Mouse (Mus musculus) heart, embryonic 13.5 days (tissue): Measurements from ENCODE around the gene Ubash3a. TPM values are rescaled to one million over a fixed set of nuclear protein-coding genes. Genes with fewer than 3 reads are reported as not detected.

Experiments used
- ATAC-seq: fragments of 200-750 bp; cut with Nextera tagmentation; 2 replicates; pipeline ENCODE4 v1.8.0; 2017; ENCODE audit warnings: moderate TSS enrichment; ENCODE audit not compliant: insufficient number of reproducible peaks, low FRiP score, low TSS enrichment; ENCODE audit errors: extremely low read depth
- H3K27ac ChIP-seq: fragments of 300-500 bp; sonication (generic); replicated peaks from 2 replicates; pipeline ENCODE4 v1.5.1; 2015; ENCODE audit warnings: moderate library complexity, mild to moderate bottlenecking, inconsistent platforms
- H3K27me3 ChIP-seq: fragments of 300-500 bp; sonication (generic); replicated peaks from 2 replicates; pipeline ENCODE4 v1.6.1; 2015; ENCODE audit warnings: mild to moderate bottlenecking, inconsistent platforms
- H3K36me3 ChIP-seq: fragments of 300-500 bp; sonication (generic); 2 replicates; pipeline ENCODE4 v1.6.1; 2015; ENCODE audit warnings: mild to moderate bottlenecking, inconsistent platforms
- H3K4me1 ChIP-seq: fragments of 300-500 bp; sonication (generic); 2 replicates; pipeline ENCODE4 v1.6.1; 2015; ENCODE audit warnings: inconsistent platforms
- H3K4me2 ChIP-seq: fragments of 300-500 bp; sonication (generic); 2 replicates; pipeline ENCODE4 v1.6.1; 2015; ENCODE audit warnings: inconsistent platforms, mild to moderate bottlenecking, moderate library complexity
- H3K4me3 ChIP-seq: fragments of 300-500 bp; sonication (generic); 2 replicates; pipeline ENCODE4 v1.5.1; 2015; ENCODE audit warnings: moderate library complexity, mild to moderate bottlenecking, inconsistent platforms
- H3K9ac ChIP-seq: fragments of 300-500 bp; sonication (generic); 2 replicates; pipeline ENCODE4 v1.6.1; 2015; ENCODE audit warnings: inconsistent platforms, mild to moderate bottlenecking, moderate library complexity
- H3K9me3 ChIP-seq: fragments of 300-500 bp; sonication (generic); 2 replicates; pipeline ENCODE4 v1.6.1; 2016; ENCODE audit warnings: inconsistent platforms
- WGBS: fragments of 180-500 bp; shearing (Covaris S2); methylation state at CpG from one replicate; pipeline ENCODE4 v1.1.7; 2015; ENCODE audit warnings: mixed read lengths; 5-methylcytosine and 5-hydroxymethylcytosine counted together
- polyA plus RNA-seq: library from polyadenylated mRNA; unstranded; fragments of >200 nt; fragmentation: Nextera tagmentation; extraction: Ambion mirVana; gene quantifications from 2 replicates; pipeline ENCODE4 v1.2.1, GENCODE M21; 2015

Gene Ubash3a
- polyA plus RNA-seq, 1 experiment from 2014 or later: 0.43 TPM

DNA sequence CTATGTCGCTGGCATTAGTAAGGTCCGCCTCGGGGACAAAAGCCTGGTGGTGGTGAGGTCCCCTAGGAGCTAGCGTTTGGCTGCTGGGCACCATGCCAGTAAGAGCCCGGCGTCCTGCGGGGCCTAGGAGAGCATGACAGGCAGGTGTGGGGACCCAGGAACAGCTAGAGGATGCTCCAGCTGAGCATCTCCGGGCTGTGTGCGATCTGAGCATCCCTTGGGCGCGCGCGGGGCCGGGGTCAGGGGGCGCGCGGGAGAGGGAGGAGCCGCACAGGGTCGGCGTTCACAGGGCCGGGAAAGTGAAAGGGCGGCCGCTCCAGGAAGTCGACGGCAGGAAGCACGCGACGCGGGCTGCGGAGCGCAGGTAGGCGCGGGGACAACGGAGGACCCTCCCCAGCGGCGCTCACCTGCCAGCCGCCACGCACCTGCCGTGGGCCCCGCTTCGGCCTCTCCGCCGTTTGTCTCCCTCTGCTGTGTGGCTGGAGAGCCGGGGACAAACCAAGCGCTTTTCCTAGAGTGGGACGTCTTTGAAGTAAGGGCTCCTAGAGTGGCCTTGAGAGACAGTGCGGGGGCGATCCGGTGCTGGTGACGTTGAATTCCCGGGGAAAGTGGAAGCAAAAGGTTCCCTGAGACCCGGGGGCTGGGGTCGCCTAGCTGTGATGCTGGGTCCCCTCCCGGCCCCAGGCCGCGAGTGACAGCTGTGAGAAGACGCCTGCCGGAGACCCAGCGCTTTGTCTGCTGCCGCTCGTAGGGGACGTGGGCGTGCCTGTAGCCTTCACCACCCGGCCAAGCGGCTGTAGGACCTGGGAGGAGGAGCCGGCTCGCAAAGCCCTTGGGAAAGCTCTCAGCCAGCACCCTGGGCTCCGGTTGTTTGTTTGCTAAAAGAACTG lies 88.5 kb downstream of the Ubash3a start:
- peaks cover 17% of the 10 kb centered on the region for H3K27me3 ChIP-seq
- H3K4me1 ChIP-seq: peaks cover 42% of the 10 kb centered on the region
- peak overlapping the region; percentile 82 for H3K9ac ChIP-seq
- H3K4me2 ChIP-seq: peak overlapping the region; percentile 100
- no peak; the same call in none of the 2 replicates for ATAC-seq
- H3K4me3 ChIP-seq: peak overlapping the region; percentile 69
- under 1% methylated on average over 67 of the region's 68 CpGs for WGBS
- no peaks in the 10 kb centered on the region for H3K9me3 ChIP-seq
- H3K36me3 ChIP-seq: no peaks in the 10 kb centered on the region
- H3K27ac ChIP-seq: no peak overlapping the region

Other genes with a start within 250 kb of the Ubash3a start
- gene Abcg1, start 150.2 kb upstream of the Ubash3a start, polyA plus RNA-seq: 7.7 and 8.2 TPM in 2 replicates
- not detected in 2 replicates for gene Tff3, start 78.2 kb upstream of the Ubash3a start, polyA plus RNA-seq
- not detected in 2 replicates for gene Tff2, start 63.6 kb upstream of the Ubash3a start, polyA plus RNA-seq
- gene Tff1, start 42.6 kb upstream of the Ubash3a start, polyA plus RNA-seq: not detected in 2 replicates
- not detected in 2 replicates for gene Tmprss3, start 8.9 kb upstream of the Ubash3a start, polyA plus RNA-seq
- gene Rsph1, start 69.5 kb downstream of the Ubash3a start, polyA plus RNA-seq: 1.4 and 1.6 TPM in 2 replicates
- 6.5 and 6.7 TPM in 2 replicates for gene Slc37a1, start 78.9 kb downstream of the Ubash3a start, polyA plus RNA-seq
- gene Pde9a, start 178.3 kb downstream of the Ubash3a start, polyA plus RNA-seq: 7.3 TPM in 2 replicates